Mouse (Mus musculus) left cerebral cortex, adult 11 months (tissue): ENCODE data around the gene Hnrnpa2b1.

ENCODE experiments used
- DNase-seq: peaks from one replicate; pipeline ENCODE4 v3.0.0; 2022; ENCODE audit warnings: low spot score

Hnrnpa2b1 gene

GRCm38 (mm10) chr6:51468891-51469561 is 668 bp downstream of the Hnrnpa2b1 start:
- DNase-seq, result peak; percentile 49

- DNase-seq, result no peak
Observed at GRCm38 (mm10) chr6:51467649-51468048, 2.0 kb downstream of the Hnrnpa2b1 start.

- DNase-seq, result no peak
Observed at GRCm38 (mm10) chr6:51460363-51460762, 9.3 kb downstream of the Hnrnpa2b1 start.

- DNase-seq, result no peak
Observed at GRCm38 (mm10) chr6:51460021-51460360, 9.7 kb downstream of the Hnrnpa2b1 start.

GRCm38 (mm10) chr6:51459313-51460020 is 10.2 kb downstream of the Hnrnpa2b1 start:
- no peak for DNase-seq

GRCm38 (mm10) chr6:51458925-51459312 is 10.8 kb downstream of the Hnrnpa2b1 start:
- DNase-seq, result no peak

- no peak for DNase-seq
Observed at GRCm38 (mm10) chr6:51457770-51458387, 11.8 kb downstream of the Hnrnpa2b1 start.

- DNase-seq, result no peak
Observed at GRCm38 (mm10) chr6:51457283-51457682, 12.4 kb downstream of the Hnrnpa2b1 start.

- no peak for DNase-seq
Observed at GRCm38 (mm10) chr6:51456198-51456597, 13.5 kb downstream of the Hnrnpa2b1 start.

- no peak for DNase-seq
Observed at GRCm38 (mm10) chr6:51454949-51455348, 14.7 kb downstream of the Hnrnpa2b1 start.

GRCm38 (mm10) chr6:51452927-51453503 is 16.7 kb downstream of the Hnrnpa2b1 start:
- DNase-seq, result no peak

- DNase-seq, result no peak
Observed at GRCm38 (mm10) chr6:51442191-51442835, 27.4 kb downstream of the Hnrnpa2b1 start.

- DNase-seq, result no peak
Observed at GRCm38 (mm10) chr6:51438826-51439330, 30.8 kb downstream of the Hnrnpa2b1 start.

- no peak for DNase-seq
Observed at GRCm38 (mm10) chr6:51437665-51438064, 32.0 kb downstream of the Hnrnpa2b1 start.

GRCm38 (mm10) chr6:51434270-51434669 is 35.4 kb downstream of the Hnrnpa2b1 start:
- DNase-seq, result no peak

GRCm38 (mm10) chr6:51432535-51433397 is 36.9 kb downstream of the Hnrnpa2b1 start, which contains the start of gene Nfe2l3:
Gene Nfe2l3, plus strand, starts transcription at chr6:51432670.
- DNase-seq, result peak; percentile 47

- DNase-seq, result no peak
Observed at GRCm38 (mm10) chr6:51424537-51424936, 45.2 kb downstream of the Hnrnpa2b1 start.

- DNase-seq, result no peak
Observed at GRCm38 (mm10) chr6:51423466-51424122, 46.1 kb downstream of the Hnrnpa2b1 start.

- DNase-seq, result no peak
Observed at GRCm38 (mm10) chr6:51417306-51417936, 52.3 kb downstream of the Hnrnpa2b1 start.

- DNase-seq, result no peak
Observed at GRCm38 (mm10) chr6:51416433-51416832, 53.3 kb downstream of the Hnrnpa2b1 start.
